Mouse (Mus musculus): ENCODE results near the gene Insl6. TPM values are rescaled to one million over a fixed set of nuclear protein-coding genes. Genes with fewer than 3 reads are reported as not detected.

Insl6 gene
- polyA plus RNA-seq, 1 experiment from 2014 or later, result 1.4 TPM

DNA sequence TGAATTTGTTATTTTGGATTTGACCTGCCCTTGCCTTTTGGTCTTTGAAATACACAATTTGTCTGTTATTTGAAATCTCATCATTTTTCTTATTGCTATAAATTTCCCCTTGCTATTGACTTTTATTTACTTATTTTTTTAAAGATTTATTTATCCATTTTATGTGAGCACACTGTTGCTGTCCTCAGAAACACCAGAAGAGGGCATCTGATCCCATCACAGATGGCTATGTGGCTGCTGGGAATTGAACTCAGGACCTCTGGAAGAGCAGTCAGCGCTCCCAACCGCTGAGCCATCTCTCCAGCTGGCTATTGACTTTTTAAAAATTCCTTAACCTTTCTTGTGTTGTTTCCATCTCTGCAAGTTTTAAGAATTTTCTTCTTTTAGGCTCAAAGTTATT lies 11.5 kb upstream of the Insl6 start:
- H3K27ac ChIP-seq (ENCODE audit: low read depth, low read length), result no peak overlapping the region
- no peak overlapping the region for H3K9ac ChIP-seq (ENCODE audit: low read depth, low read length)
- ATAC-seq, result no peak
- no peaks in the 10 kb centered on the region for H3K36me3 ChIP-seq (ENCODE audit: control insufficient read depth, insufficient read depth, low read length)
- no peak overlapping the region for H3K4me3 ChIP-seq (ENCODE audit: low read length)
- peaks cover 6% of the 10 kb centered on the region; the same call in 1 of the 2 replicates for H3K4me1 ChIP-seq (ENCODE audit: control insufficient read depth, insufficient read depth, low read depth, low read length)
- H3K4me2 ChIP-seq (ENCODE audit: low read length), result no peak overlapping the region
- WGBS, result 81% methylated on average over 2 of the region's 2 CpGs
- no peaks in the 10 kb centered on the region for H3K9me3 ChIP-seq (ENCODE audit: control insufficient read depth, low read length)
- 0 out of 2 replicates have a peak, but pooled peaks cover 2% of the 10 kb centered on the region for H3K27me3 ChIP-seq (replicated peaks; ENCODE audit: control insufficient read depth, insufficient read depth, low read length)

DNA sequence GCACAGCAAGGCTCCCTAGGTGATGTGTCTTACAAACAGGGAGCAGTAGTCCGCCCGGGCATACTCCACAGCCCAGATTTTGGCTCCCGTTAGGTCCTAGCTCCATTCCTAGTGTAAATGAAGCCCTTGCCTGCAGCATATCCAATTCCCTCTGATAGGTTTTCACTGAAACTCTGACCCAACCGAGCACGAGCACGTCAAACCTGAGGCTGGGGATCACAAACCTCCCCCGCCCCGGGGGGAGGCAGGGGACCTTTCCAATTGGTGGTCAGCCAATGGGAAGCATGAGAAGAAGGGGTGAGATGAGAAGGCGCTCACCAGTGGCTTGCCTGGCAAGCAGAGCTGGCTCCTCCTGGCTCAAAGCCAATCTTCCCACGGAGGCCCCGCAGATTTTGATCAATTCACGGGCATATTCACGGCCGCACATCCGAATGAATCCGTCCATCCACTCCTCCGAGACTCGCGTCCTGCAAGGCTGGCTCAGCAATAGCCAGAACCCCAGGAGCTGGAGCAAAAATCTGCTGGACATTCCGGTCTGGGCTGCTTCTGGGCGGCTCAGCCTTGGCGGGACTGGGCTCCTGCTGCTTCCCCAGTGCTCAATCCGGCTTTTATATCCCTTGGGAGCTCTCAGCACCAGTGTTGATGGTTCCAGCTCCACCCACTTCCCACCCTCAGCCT lies 9.1 kb upstream of the Insl6 start, which contains the start of gene Rln1:
Gene Rln1, minus strand, starts transcription at position 603 of the 678 bp plus-strand sequence.
- 0 out of 2 replicates have a peak, but pooled peaks cover 2% of the 10 kb centered on the region for H3K27me3 ChIP-seq (replicated peaks; ENCODE audit: control insufficient read depth, insufficient read depth, low read length)
- peaks cover 6% of the 10 kb centered on the region; the same call in 1 of the 2 replicates for H3K4me1 ChIP-seq (ENCODE audit: control insufficient read depth, insufficient read depth, low read depth, low read length)
- peak within 1 kb of the TSS; percentile 77 for H3K9ac ChIP-seq (ENCODE audit: low read depth, low read length)
- ATAC-seq, result peak; percentile 83
- H3K27ac ChIP-seq (ENCODE audit: low read depth, low read length), result peak within 1 kb of the TSS; percentile 24; the same call in 1 of the 2 replicates
- 1% methylated on average over 23 of the region's 23 CpGs for WGBS
- peak within 1 kb of the TSS; percentile 92 for H3K4me2 ChIP-seq (ENCODE audit: low read length)
- H3K4me3 ChIP-seq (ENCODE audit: low read length), result peak within 1 kb of the TSS; percentile 53
- no peaks in the 10 kb centered on the region for H3K36me3 ChIP-seq (ENCODE audit: control insufficient read depth, insufficient read depth, low read length)
- H3K9me3 ChIP-seq (ENCODE audit: control insufficient read depth, low read length), result no peaks in the 10 kb centered on the region

GRCm38 (mm10) chr19:29326822-29327552 lies 1.8 kb upstream of the Insl6 start:
- no peak overlapping the region for H3K4me2 ChIP-seq (ENCODE audit: low read length)
- no peak overlapping the region for H3K9ac ChIP-seq (ENCODE audit: low read depth, low read length)
- 69% methylated on average over 13 of the region's 13 CpGs for WGBS
- no peak overlapping the region for H3K4me3 ChIP-seq (ENCODE audit: low read length)
- H3K27me3 ChIP-seq (replicated peaks; ENCODE audit: control insufficient read depth, insufficient read depth, low read length), result no peaks in the 10 kb centered on the region
- H3K4me1 ChIP-seq (ENCODE audit: control insufficient read depth, insufficient read depth, low read depth, low read length), result peaks cover 5% of the 10 kb centered on the region
- H3K36me3 ChIP-seq (ENCODE audit: control insufficient read depth, insufficient read depth, low read length), result no peaks in the 10 kb centered on the region
- no peak overlapping the region for H3K27ac ChIP-seq (ENCODE audit: low read depth, low read length)
- ATAC-seq, result no peak
- H3K9me3 ChIP-seq (ENCODE audit: control insufficient read depth, low read length), result no peaks in the 10 kb centered on the region

- 79% methylated on average over 4 of the region's 4 CpGs for WGBS
- no peaks in the 10 kb centered on the region for H3K9me3 ChIP-seq (ENCODE audit: control insufficient read depth, low read length)
- H3K36me3 ChIP-seq (ENCODE audit: control insufficient read depth, insufficient read depth, low read length), result no peaks in the 10 kb centered on the region
- H3K4me1 ChIP-seq (ENCODE audit: control insufficient read depth, insufficient read depth, low read depth, low read length), result peaks cover 5% of the 10 kb centered on the region
- H3K9ac ChIP-seq (ENCODE audit: low read depth, low read length), result no peak overlapping the region
- no peaks in the 10 kb centered on the region for H3K27me3 ChIP-seq (replicated peaks; ENCODE audit: control insufficient read depth, insufficient read depth, low read length)
- no peak for ATAC-seq
- no peak overlapping the region for H3K27ac ChIP-seq (ENCODE audit: low read depth, low read length)
- H3K4me2 ChIP-seq (ENCODE audit: low read length), result no peak overlapping the region
- no peak overlapping the region for H3K4me3 ChIP-seq (ENCODE audit: low read length)
These were observed 1.2 kb upstream of the Insl6 start for GRCm38 (mm10) chr19:29326396-29326795.

GRCm38 (mm10) chr19:29325852-29326180 lies 660 bp upstream of the Insl6 start:
- H3K4me1 ChIP-seq (ENCODE audit: control insufficient read depth, insufficient read depth, low read depth, low read length), result peaks cover 5% of the 10 kb centered on the region
- no peak overlapping the region for H3K4me3 ChIP-seq (ENCODE audit: low read length)
- no peaks in the 10 kb centered on the region for H3K27me3 ChIP-seq (replicated peaks; ENCODE audit: control insufficient read depth, insufficient read depth, low read length)
- ATAC-seq, result no peak
- no peaks in the 10 kb centered on the region for H3K36me3 ChIP-seq (ENCODE audit: control insufficient read depth, insufficient read depth, low read length)
- peak overlapping the region; percentile 77 for H3K4me2 ChIP-seq (ENCODE audit: low read length)
- 70% methylated on average over 9 of the region's 9 CpGs for WGBS
- no peak overlapping the region for H3K27ac ChIP-seq (ENCODE audit: low read depth, low read length)
- H3K9ac ChIP-seq (ENCODE audit: low read depth, low read length), result no peak overlapping the region
- H3K9me3 ChIP-seq (ENCODE audit: control insufficient read depth, low read length), result no peaks in the 10 kb centered on the region

GRCm38 (mm10) chr19:29323416-29324049 lies 1.6 kb downstream of the Insl6 start:
- peaks cover 5% of the 10 kb centered on the region for H3K4me1 ChIP-seq (ENCODE audit: control insufficient read depth, insufficient read depth, low read depth, low read length)
- no peak overlapping the region for H3K4me2 ChIP-seq (ENCODE audit: low read length)
- H3K9me3 ChIP-seq (ENCODE audit: control insufficient read depth, low read length), result no peaks in the 10 kb centered on the region
- no peak for ATAC-seq
- no peaks in the 10 kb centered on the region for H3K36me3 ChIP-seq (ENCODE audit: control insufficient read depth, insufficient read depth, low read length)
- no peak overlapping the region for H3K4me3 ChIP-seq (ENCODE audit: low read length)
- H3K27me3 ChIP-seq (replicated peaks; ENCODE audit: control insufficient read depth, insufficient read depth, low read length), result no peaks in the 10 kb centered on the region
- 81% methylated on average over 8 of the region's 8 CpGs for WGBS
- no peak overlapping the region for H3K27ac ChIP-seq (ENCODE audit: low read depth, low read length)
- no peak overlapping the region for H3K9ac ChIP-seq (ENCODE audit: low read depth, low read length)

DNA sequence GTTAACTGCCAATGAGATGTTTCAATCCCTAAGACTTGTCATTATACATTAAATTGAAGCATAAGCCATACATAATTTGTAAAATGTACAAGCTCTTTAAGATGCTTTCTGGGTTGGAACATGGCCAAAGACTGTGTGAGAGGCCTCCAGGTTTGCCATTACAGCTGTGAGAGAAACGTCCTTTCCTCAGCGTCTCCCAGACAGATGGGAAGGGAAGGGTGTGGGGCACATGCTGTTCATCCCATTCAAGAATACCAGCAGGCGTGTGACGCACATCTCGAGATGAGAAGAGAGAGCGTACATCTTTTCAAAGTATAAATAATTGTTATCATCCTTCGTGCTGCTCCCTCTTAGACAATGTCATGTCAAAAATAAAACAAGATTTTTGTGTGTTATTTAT lies 12.5 kb downstream of the Insl6 start:
- peaks cover 11% of the 10 kb centered on the region for H3K9me3 ChIP-seq (ENCODE audit: control insufficient read depth, low read length)
- H3K4me3 ChIP-seq (ENCODE audit: low read length), result no peak overlapping the region
- no peaks in the 10 kb centered on the region for H3K4me1 ChIP-seq (ENCODE audit: control insufficient read depth, insufficient read depth, low read depth, low read length)
- H3K36me3 ChIP-seq (ENCODE audit: control insufficient read depth, insufficient read depth, low read length), result peaks cover 19% of the 10 kb centered on the region
- no peak overlapping the region for H3K4me2 ChIP-seq (ENCODE audit: low read length)
- no peak for ATAC-seq
- no peaks in the 10 kb centered on the region for H3K27me3 ChIP-seq (replicated peaks; ENCODE audit: control insufficient read depth, insufficient read depth, low read length)
- no peak overlapping the region for H3K9ac ChIP-seq (ENCODE audit: low read depth, low read length)
- H3K27ac ChIP-seq (ENCODE audit: low read depth, low read length), result no peak overlapping the region
- 48% methylated on average over 7 of the region's 7 CpGs for WGBS

- ATAC-seq, result no peak
- Histone ChIP-seq H3K4me3 (ENCODE audit: low read length) (no peak overlapping the region), H3K27me3 (replicated peaks; ENCODE audit: control insufficient read depth, insufficient read depth, low read length) (no peaks in the 10 kb centered on the region), H3K36me3 (ENCODE audit: control insufficient read depth, insufficient read depth, low read length) (peaks cover 19% of the 10 kb centered on the region), H3K9ac (ENCODE audit: low read depth, low read length) (no peak overlapping the region), H3K4me1 (ENCODE audit: control insufficient read depth, insufficient read depth, low read depth, low read length) (no peaks in the 10 kb centered on the region), H3K27ac (ENCODE audit: low read depth, low read length) (no peak overlapping the region), H3K9me3 (ENCODE audit: control insufficient read depth, low read length) (peaks cover 6% of the 10 kb centered on the region), H3K4me2 (ENCODE audit: low read length) (no peak overlapping the region)
- whole genome bisulfite sequencing, result 91% methylated on average over 8 of the region's 8 CpGs
These were observed 13.4 kb downstream of the Insl6 start for GRCm38 (mm10) chr19:29311791-29312190.

DNA sequence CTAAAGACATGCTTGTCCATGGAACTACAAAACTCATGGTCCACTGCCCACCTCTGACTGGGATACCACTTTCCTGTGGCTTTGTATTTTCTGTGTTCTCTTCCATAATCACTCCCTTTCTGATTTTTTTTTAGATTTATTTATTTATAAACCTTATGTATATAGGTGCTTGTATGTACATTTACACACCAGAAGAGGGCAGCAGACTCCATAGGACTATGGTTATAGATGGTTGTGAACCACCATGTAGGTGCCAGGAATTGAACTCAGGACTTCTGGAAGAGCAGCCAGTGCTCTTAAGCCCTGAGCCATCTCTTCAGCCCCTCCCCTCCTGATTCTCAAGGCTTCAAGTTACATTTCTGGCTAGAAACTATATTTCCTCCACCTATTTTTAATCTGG lies 16.3 kb downstream of the Insl6 start:
- H3K27ac ChIP-seq (ENCODE audit: low read depth, low read length), result no peak overlapping the region
- no peak overlapping the region for H3K9ac ChIP-seq (ENCODE audit: low read depth, low read length)
- H3K9me3 ChIP-seq (ENCODE audit: control insufficient read depth, low read length), result no peaks in the 10 kb centered on the region
- H3K4me1 ChIP-seq (ENCODE audit: control insufficient read depth, insufficient read depth, low read depth, low read length), result no peaks in the 10 kb centered on the region
- H3K27me3 ChIP-seq (replicated peaks; ENCODE audit: control insufficient read depth, insufficient read depth, low read length), result no peaks in the 10 kb centered on the region
- no peak for ATAC-seq
- no peak overlapping the region for H3K4me2 ChIP-seq (ENCODE audit: low read length)
- H3K36me3 ChIP-seq (ENCODE audit: control insufficient read depth, insufficient read depth, low read length), result peaks cover 14% of the 10 kb centered on the region
- H3K4me3 ChIP-seq (ENCODE audit: low read length), result no peak overlapping the region

Measured in hindbrain, embryonic 16.5 days (tissue).